Mouse (Mus musculus) adrenal gland, postnatal 10 days (tissue): ENCODE measurements at regions not wholly inside any gene's neighbourhood (a gene's known extent, or its start where the extent isn't known, plus 50 kb on each side); places are given as distances from the start of the nearest gene placed in this dataset.

Experiments used
- DNase-seq: peaks from one replicate; pipeline ENCODE4 v3.0.0; 2021; ENCODE audit warnings: mixed read lengths

- DNase-seq: no peak
Measured at GRCm38 (mm10) chr9:61670986-61671385, 243.4 kb downstream of the Rplp1 start.

GRCm38 (mm10) chr9:61669729-61670520 is 244.4 kb downstream of the Rplp1 start:
- peak; percentile 35 for DNase-seq

DNA sequence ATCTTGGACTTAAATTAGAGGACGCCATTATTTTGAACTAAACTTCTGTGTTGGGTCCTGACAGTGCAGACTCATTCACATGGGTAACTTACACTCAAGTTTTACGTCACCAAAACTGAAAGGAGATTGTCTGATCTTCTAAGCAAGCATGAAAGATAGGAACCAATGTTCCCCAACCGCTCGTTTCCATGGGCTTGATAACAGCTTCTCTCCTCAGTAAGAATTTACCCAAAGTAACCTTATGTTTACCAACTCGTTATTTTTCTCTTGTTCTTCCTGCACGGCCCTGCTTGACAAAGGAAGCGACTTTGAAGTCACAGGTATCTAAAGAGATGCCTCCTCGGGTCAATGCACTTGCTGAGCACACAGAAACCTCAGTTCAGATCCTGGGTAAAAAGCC is 245.6 kb downstream of the Rplp1 start:
- DNase-seq: no peak

DNA sequence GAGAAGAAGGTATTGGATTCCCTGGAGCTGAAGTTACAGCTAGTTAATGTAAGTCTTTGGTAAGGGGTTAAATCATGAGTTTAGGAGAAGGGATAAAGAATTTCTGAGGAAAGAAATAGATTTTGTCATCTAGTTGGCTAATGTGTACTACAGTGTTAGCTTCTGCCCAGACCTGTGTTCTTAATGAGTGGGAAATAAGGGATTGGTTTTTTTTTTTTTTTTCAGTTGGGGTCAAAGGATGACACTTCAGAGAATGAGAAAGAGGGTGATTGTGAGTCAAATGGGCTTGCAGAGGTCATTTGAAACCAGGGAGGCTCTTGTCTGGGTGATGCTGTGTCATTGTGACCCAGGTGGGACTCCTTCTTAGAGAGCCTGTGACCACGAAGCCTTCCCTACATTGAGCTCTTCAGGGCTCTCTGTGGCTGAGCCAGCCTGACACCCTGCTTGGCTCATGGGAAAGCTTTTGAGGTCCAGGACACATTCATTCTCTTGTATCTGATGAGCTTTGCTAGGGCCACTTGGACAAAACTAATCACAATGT is 246.1 kb downstream of the Rplp1 start:
- DNase-seq: no peak

- no peak for DNase-seq
Measured at GRCm38 (mm10) chr9:61667453-61668074, 246.8 kb downstream of the Rplp1 start.

GRCm38 (mm10) chr9:61666761-61667332 is 247.5 kb downstream of the Rplp1 start:
- no peak for DNase-seq

DNA sequence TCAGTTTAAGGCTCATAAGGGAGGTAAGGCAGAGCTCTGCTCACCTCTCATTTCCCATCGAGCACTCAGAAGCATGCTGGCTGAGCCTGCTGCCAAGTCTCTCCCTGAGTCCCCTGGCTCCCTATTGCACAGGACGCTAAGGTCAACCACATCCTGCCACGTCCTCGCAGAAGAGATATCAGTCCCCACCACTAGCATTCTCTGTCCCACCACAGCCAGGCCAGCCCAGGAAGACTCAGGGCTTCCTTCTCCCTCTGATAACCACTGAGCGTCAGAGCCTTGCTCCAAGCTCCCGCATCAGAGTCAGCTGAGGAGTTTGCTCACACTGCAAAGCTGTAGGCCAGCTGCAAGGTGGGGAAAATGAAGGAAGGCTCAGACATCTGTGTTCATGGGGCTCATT is 248.2 kb downstream of the Rplp1 start:
- peak; percentile 16 for DNase-seq

- no peak for DNase-seq
Measured at GRCm38 (mm10) chr9:61665254-61665653, 249.1 kb downstream of the Rplp1 start.

DNA sequence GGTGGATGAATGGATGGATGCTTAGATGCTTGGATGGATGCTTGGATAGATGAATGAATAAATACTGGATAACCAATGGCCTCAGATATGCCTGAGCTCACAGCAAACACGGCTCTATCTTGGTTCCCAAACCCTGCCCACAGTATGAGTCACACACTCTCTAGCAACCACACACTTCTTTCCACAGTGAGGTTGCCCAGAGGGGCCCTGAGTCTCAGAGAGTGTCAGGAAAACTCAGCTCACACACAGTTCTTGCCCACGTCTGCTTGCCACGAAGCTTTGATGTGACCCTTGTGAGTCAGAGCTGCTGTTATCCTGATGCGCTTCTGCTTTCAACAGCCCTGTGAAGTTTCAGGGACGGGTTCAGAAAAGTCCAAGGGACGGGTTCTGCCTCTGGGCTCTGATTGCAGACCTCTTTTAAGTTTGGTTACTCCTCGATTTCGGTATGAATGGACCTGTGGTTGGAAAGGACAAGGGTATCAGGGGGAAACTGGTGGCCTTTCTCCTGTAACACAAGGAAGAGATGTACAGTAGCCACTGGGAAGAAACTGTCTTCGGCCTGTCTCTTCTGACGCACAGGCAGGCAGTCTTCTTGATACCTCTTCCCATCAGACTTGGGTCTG is 250.2 kb downstream of the Rplp1 start:
- no peak for DNase-seq

- no peak for DNase-seq
Measured at GRCm38 (mm10) chr9:61662055-61663028, 252.0 kb downstream of the Rplp1 start.

DNA sequence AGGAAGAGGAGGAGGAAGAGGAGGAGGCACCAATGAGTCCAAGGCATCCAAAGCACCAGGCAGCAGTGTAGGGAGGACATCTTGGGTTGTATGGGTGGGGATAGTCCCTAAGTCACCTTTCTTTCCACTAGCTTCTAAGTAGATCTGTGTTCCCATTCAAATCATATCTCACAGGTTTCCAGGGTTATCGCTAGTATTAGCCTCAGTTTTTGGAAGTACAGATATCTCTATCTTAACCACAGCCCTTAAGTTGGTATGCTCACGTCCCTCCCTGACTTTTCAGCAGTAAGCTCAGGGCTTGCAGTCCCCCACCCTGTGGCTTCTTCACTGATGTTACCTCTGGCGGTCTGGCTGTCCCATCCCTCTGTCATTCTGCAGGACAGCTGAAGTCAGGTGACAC is 254.2 kb downstream of the Rplp1 start:
- no peak for DNase-seq

DNA sequence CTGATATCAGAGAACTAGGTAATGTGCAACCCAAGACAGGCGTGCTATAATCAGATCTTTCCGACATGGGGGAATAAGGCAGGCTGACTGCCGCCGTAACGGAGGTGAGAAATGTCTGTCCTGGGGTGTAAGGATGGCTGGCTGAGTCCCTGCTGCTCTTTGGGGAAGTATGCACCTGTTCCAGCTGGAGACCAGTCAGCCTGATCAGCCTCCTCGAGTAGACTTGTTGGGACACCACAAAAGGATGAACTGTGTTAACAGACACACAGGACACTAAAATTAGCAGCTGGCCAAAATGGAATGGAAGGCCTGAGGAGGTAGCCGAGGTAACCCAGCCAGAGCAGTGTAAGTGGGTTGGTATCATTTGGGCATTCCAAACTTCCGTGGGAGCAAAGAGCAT is 256.3 kb downstream of the Rplp1 start:
- DNase-seq: no peak

DNA sequence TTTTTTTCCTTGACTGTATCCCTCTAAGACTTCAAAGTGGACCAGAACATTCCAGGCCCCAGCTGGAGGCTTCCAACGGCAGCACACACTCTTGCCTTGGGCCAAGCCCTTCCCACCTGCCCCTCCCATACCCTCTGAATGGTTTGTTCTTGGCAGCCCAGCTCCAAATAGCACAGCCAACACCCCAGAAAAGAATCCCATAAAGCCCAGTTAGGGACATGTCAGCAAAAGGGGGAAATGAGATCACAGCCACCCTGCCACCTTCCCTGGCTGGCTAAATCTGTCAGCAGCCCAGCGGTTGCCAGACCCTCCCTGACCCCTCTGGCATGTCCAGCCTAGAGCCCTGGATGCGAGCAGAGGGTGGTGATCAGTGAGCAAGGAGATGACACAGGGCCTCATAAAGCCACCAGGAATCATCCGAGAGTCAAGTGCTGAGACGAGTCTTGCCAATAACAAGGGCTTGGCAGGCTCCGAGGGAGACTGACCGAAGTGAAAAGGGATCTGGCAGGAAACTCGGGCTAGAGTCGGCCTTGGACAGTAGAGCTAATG is 258.8 kb downstream of the Rplp1 start:
- DNase-seq: peak; percentile 57

DNA sequence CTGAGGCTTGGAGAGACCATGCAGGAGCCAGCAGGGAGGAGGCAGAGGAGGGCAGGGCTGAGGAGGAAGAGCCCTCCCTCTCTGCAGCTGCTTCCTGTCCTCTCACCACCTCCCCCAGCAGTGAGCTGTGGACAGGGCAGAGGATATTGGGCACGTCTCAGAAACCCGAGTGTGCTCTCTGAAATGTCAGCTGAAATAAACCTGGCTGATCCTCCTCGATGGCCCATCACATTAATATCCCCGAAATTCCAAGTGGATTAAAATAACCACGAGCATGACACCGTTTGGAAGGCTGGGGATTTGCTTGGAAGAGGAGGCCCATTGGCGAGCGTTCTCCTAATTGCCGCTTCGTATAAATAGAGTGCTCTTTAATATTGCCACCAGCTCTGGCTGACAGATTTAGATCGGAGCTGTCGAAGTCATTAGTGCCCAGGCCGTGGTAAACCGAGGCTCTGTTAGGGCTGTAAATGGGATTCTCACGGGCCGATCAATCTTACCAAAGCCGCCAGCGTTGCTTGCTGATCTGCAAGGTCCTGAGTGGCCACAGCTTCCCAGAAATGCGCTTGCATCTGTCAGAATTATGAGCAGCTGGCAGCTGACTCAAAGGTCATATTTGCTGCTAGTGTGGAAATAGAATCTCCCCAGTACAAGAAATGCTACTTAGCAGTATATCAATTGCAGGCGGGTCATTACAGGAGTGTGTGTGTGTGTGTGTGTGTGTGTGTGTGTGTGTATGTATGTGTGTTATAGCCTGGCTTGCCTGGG is 268.5 kb downstream of the Rplp1 start:
- DNase-seq: peak; percentile 57

DNA sequence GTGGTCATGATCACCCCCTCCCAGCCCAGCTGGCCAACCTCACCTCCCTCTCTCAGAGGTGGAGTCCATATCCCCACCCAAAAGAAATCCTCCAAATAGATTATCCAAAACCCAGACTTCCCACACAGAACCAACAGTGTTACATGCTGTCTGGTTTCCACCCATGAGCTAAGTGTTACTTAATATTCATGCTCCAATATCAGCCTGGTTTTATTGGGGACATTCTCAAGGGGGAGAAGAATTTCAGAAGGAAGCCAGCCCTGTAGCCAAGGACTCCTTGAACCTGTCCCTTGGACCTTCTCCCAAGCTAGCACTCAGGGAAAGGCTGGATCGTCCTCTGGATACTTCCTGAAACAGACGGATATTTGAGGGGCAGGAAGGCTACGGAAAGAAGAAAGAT is 268.6 kb downstream of the Tle3 start:
- no peak for DNase-seq

DNA sequence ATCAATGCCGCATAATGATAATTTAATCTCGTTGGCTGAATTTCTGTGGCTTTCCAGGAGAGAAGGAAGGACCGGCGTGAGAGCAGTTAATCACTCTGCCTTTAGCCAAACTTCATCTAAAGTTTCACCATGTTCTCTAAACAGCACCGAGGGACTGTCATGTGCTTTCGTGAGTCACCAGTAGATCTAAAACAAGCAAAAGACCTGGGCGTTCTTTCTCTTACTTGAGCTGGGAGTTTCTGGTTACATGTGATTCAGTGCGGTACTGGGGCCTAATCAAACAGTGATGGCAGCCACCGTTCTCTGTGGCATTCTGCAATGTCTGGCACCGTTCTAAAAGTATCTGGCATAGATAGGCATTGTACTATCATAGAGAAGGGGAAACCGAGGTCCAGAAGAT is 266.7 kb downstream of the Tle3 start:
- no peak for DNase-seq

DNA sequence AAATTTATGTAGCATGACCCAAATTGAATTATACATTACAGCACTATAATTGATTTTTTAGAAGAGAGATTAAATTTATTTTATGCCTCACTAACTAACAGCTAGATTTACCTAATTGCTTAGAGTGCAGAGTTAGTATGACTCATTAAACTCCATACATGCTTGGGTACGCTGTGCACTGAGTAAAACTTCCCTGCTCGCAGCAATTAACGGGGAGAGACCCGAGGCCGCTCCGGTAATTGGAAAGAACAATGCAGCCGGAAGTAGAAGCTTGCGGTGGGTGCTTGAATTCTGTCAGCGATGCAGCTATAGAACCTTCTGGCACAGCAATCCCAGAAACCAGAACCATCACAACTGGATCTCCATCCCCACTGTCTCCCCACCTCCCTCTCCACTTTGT is 261.8 kb downstream of the Tle3 start:
- no peak for DNase-seq

DNA sequence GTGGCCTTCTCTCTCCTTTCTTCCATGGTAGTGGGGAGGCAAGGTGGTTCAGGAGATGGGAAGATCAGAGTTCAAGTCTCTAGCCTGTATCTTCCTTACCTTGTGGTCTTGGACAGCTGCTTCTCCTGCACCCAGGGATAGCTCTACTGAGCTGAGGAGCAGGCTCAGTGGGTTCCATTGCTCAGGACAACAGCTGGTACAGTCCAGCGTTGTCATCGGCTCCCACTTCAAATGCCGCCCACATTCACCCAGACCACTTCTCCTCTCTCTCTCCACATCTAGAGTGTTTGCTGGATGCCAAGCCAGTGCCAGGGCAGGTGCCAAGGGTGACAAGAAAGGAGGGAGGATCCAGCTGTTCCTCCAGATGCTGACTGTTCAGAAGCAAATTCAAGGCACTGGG is 260.4 kb downstream of the Tle3 start:
- no peak for DNase-seq

- DNase-seq: no peak
Measured at GRCm38 (mm10) chr9:61631097-61631496, 258.9 kb downstream of the Tle3 start.

- no peak for DNase-seq
Measured at GRCm38 (mm10) chr9:61627801-61628574, 255.8 kb downstream of the Tle3 start.
